Mouse (Mus musculus): Measurements from ENCODE around the gene Serpina1e.

Serpina1e gene

DNA sequence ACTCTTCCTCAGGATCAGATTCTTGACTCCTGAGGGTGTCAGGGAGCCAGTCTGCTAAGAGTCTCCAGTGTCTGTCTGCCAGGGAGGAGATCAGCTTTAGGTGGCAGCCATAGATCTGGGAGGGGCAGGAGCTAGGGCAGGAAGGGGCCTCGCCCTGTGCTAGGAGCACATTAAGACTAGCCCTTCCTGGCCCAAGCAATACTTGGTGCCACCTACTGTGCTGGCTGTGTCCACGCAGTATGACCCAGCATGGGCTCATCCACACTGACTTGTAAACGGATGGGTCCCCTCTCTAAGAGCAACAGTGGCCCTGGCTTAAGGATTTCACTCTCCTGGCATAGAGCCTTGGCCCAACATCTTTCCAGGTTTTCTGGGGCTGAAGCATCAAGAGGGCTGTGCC lies at the start of gene Serpina1e:
Serpina1e (minus strand) TSS at position 178 of the 400 bp plus-strand sequence.
- no peak for DNase-seq (ENCODE audit: low spot score)

DNA sequence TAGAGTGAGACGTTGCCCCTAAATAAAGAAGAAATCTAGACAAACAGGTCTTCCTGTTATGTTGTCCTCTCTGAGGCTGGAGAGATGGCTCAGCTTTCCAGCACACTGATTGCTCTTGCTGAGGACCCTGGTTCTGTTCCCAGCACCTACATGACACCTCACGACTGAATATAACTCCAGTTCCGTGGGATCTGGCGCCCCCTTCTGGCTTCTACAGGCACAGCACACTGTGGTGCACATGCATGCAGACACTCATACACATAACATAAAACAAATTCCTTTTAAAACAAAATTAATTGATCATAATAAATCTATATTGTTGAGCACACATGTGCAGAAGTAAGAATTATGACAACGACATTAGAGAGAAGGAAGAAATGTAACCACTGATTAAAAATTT lies 45.9 kb upstream of the Serpina1e start:
- DNase-seq (ENCODE audit: low spot score), result no peak

DNA sequence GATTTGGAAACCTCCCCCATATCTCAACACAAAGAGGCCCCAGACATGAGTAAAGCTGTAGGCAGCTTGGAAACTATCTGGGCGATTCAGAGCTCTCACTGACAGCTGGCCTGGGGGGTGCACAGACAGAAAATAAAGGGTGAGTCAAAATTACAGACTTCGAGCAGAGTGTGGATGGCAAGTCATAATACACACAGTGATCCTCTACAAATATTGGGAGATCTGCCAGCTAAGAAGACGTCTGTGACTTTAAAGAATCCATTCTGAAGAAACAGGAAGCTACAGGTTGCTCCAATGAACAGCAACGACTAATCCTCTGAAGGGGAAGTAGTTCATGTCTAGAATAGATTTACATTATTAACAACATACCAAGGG lies 44.5 kb upstream of the Serpina1e start:
- no peak for DNase-seq (ENCODE audit: low spot score)

DNA sequence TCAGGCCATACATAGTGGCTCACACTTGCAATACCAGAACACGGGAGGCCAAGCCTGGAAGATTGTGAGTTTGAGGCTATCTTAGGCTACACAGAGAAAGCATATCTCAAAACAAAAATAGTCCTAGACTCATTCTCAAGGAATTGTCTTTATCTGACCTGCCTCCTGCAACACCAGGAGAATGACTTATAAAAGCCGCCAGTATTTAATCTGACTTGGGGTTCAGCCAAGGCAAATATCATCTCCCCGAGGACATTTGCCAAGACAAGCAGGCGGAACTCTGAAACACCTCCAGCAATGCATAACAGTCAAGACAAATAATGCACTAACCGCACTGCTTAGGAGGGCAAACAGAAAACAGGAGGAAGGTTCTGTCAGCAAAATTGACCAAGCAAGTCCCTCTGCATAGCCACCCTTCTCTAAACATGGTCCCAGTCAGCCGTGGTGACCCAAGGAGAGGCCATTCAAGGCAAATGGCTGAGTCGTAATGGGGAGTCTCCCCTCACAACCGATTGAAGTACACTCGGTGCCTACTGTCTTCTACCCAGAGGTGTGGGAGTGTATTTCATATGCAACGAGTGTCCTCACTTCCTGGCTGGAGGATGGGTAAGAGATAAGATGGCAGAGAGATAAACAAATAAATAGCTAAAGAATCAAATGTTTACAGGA lies 43.9 kb upstream of the Serpina1e start:
- DNase-seq (ENCODE audit: low spot score), result no peak

DNA sequence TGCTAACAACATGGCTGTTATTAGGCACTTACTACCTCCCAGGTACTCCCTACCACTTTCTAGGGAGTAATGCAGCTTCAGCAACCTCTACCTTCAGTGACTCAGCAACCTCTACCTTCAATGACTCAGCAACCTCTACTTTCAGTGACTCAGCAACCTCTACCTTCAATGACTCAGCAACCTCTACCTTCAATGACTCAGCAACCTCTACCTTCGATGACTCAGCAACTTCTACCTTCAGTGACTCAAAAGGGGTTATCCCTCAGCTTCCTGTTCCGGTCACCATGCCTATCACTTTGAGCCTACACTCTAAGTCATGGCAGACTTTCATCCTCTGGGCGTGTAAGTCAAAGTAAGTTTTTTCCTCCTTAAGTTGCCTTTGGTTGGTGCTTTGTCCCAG lies 41.8 kb upstream of the Serpina1e start:
- DNase-seq (ENCODE audit: low spot score), result no peak

DNA sequence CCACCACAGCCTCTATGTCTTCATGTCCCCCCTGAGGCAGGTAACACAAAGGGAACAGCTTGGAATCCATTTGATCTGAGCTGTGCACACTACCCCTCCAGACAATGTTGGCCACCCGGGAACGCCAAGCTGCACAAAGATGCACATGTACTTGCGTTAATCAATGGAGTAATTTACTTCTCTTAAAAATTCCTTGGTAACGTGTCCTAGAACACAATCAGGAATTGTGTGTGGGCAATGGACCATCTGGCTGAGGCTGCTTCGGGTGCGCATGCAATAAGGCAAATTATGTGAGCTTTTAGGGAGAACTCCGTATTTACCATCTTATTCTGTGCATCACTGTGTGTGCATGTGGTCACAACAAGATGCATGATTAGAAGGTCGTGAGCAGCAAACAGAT lies 40.8 kb upstream of the Serpina1e start:
- no peak for DNase-seq (ENCODE audit: low spot score)

DNA sequence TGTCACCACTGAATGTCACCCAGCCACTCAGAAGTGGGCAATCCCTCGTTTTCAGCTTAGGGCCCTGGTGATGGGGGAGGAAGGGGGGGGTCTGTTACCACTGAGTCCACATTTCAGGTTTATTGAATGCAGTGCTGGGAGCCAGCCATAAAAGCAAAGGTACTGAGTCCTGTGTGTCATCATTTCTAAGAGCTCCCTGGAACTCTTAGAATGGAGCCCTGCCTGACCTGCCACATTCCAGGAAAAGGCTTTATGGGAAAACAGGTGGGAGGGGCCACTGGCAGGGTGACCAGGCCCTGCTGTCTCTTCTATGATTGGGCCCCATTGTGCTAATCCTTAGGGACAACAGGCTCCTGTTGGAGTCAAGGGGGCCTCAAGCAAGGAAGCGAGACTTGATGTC lies 37.7 kb upstream of the Serpina1e start:
- DNase-seq (ENCODE audit: low spot score), result no peak

DNA sequence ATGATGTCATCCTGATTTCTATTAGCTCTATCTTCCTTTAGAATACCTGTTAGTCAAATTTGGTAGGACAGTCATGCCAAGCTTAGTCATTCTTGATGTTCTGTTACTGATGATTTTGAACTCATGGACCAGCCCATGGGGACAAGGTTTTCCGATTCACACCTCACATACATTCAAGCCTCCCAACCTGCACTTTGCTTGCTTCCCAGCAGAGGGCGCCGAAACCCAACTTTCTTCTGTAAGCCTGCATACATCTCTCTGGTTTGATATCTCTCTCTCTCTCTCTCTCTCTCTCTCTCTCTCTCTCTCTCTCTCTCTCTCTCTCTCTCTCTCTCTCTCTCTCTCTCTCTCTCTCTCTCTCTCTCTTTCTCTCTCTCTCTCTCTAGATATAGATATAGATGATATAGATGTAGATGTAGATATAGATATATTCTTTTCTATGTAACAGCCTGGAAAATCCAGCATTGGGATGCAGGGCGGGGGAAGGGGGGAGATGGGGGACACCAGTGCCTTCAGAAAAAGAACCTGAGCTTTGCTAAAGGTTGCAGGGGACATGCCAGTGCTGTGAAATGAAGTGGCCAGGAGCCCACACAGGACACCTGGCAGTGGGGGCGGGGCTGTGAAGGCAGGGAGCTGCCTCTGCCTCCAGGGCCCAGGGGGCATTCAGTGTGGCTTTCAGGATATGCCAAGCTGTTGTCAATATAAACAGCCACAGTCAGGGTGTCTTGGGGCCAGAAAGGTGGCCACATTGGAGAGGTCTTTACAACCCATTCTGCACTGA lies 36.7 kb upstream of the Serpina1e start:
- peak; percentile 28 for DNase-seq (ENCODE audit: low spot score)

DNA sequence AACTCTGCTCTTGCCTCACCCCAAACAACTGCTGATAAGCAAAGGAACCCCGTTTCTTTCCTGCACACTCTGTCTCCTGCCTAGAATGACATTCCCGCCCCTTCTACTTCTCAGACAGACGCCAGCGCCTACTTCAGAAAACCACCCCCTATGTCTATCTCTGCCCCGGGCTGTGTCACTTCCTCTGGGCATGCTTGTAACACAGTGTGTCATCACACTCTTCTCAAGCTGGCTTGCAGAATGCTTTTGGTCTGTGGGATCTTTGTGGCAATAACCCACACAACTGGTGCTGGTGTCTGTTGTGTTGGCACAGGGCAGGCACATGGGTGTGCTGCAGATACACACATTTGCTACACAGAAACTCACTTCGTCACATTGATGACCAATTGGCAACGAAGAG lies 34.2 kb upstream of the Serpina1e start:
- no peak for DNase-seq (ENCODE audit: low spot score)

DNA sequence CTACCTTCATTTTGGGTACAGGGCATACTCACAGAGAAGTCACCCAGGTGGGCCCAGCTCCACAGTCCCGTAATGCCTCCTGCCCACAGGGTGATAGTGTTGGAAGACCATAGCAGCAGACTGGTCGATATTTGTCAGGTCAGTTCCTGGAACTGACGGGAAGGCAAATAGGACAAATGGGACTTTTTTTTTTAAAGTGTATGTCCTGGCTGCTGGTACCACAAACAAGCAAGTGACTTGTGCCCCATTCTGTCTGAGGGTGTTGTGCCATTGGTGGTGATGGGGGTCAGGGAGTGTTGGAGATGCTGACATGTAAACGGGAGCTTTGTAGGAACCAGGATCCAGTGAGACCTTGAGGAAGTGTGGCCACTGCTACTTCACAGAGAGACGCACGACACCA lies 31.1 kb upstream of the Serpina1e start, which contains the start of gene Serpina11:
Serpina11 (minus strand) TSS at position 101 of the 400 bp plus-strand sequence.
- no peak for DNase-seq (ENCODE audit: low spot score)

DNA sequence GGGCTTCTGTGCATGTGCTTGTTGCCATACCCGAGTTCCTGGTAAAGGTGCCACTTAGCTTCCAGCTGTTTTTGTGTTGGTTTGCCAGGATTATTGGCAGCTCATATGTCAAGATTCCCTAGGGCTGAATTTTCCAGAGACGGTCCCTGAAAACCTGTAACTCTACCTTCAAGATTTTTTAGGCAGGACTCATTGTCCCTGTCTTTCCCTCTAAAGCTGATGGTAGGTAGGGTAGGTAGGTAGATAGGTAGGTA lies 30.7 kb upstream of the Serpina1e start:
- DNase-seq (ENCODE audit: low spot score), result no peak

DNA sequence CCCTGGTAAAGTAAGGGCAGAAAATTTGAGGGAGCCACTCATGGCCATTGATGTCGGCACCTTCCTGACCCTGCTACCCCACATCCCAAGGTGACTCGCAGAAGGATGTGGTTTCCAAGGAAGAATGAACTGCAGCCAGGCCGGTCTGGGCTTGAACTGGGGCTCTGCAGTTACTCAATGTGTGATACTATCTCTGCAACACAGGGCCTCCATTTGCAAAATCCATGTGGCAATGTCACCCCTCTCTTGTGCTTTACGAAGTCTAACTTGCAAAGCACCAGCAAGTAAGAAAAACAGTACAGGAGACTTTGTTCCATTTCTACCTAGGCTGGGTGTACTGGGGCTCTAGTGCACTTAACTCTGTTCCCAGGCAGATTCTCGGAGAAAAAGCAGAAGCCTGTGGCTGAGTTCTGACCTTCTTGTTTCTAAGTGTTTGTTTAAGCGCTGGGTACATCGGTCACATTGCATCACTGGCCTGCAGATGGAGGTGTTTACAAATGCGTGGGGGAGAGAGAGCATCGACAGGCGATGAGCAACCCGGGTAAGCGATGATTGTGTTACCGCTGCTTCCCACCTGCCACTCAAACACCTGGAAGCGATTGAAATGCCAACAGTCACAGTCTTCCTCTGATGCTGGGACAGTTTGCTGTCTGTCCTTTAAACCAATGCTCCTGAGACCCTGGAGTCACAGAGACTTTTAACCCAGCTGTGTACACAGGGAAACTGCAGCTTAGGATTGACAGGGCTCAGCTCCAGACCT lies 30.2 kb upstream of the Serpina1e start:
- DNase-seq (ENCODE audit: low spot score), result no peak

DNA sequence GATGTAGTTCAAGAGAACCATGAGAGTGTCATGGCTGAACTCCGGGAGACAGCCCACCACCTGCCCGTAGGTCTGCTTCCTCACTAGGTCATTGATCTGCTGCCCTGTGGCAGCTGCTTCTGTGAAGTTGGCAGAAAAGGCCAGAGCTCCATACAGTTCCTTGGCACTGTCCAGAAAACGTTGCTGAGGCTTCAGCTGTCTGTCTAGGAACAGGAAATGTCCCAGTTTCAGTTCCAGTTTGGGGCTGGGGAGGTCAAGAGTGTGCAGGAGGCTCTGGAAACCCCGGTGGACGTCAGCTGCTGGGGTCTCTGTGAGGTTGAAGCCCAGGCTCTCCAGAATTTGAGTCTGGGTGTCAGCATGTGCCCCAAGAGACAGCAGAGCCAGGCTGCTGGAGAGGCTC lies 27.1 kb upstream of the Serpina1e start:
- no peak for DNase-seq (ENCODE audit: low spot score)

DNA sequence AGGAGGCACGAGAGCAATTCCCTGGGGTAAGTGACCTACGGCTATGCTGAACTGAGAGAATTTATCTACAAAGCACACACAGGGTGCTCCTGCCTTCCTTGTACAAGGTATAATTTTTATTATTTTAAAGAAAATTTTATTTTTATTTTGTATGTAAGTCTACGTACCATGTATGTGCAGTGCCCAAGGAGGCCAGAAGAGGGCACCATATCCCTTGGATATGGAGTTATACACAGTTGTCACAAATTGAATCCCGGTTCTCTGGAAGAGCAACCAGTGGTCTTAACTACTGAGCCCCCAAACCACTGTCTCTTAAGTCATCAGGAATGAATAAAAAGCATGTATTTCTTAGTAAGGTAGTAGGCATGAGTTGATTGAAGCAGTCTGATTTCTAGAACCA lies 26.2 kb upstream of the Serpina1e start:
- DNase-seq (ENCODE audit: low spot score), result no peak

DNA sequence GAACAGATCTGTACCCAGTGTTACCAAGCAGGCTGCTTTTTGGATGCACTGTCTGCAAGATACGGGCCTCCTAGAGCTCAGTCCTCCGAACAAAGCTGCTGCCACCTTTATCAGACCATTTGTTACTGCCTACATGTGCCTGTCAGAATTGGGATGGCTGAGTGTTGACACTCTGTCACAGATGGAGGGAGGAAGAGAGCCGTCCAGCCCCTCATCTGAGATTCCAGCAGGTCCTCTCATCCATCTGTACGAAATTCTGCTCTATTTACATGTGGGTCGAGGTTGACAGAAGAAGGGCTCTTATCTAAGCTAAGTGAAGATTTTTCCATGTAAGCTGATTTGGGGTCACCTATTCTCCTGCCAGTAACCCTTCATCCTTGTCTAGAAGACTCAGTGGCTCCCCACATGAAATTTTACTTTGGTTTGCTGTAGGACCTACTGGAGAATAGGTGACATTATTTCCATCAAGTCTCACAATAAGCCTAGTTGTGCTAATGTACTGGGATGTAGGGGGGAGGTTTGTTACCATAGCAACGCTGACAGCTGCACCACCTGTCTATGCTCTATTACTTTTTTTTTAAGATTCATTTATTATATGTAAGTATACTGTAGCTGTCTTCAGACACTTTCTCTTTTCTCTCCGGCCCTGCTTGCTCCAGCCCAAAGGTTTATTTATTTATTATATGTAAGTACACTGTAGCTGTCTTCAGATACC lies 23.0 kb upstream of the Serpina1e start:
- DNase-seq (ENCODE audit: low spot score), result no peak

DNA sequence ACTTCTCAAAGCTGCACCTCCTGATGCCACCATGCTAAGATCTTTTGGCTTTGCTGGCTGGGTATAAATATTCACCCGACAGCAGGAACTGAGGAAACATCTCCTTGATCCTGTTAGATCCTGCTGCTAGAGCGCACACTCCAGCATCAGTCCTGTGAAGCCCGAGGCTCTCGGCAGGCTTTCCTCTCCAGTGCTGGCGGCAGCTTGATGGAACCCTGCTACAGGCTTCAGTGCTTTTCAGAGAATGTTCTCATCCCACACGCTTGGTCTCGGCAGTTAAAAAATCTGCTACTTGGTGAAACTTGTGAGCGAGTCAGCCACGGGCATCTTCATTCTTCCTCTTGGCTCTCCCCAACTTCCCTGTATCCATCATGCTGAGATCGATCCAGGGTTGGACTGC lies 19.5 kb upstream of the Serpina1e start:
- no peak for DNase-seq (ENCODE audit: low spot score)

DNA sequence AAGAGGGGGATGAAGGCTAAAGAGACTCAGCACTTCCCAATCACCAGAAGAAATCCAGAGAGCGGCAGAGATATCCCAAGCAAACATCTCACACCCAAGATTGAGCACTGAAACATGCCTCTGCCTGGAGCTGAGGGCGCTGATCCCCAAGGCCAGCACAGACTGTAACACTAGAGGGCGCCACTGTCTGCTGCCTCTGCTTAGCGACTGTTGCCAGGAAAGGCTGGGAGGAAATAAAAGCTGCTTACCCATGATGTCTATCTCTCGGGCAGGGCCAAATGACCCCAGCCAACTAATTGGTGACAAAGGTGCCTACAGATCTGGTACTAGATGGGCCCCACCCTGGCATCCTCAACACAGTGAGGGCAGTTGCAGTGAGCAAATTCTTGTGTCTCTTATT lies 19.1 kb upstream of the Serpina1e start:
- no peak for DNase-seq (ENCODE audit: low spot score)

DNA sequence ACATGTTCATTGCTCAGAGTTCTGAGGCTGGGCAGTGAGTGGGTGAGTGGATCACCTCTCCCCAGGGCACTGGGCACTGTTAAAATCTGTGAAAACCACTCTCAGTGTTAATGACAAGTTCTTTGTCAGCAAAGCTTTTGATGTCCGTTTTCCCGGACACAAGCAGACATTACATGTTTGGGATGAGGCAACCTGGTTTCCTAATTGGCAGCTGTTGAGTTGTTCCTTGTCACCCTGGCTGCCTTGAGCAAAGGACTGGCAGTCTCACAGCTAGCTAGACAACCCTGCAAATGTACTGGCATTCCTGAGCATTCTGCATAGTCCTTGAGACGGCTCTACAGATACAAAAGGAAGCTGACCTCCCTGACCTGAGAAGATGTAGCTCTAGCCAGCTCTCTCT lies 18.3 kb upstream of the Serpina1e start:
- no peak for DNase-seq (ENCODE audit: low spot score)

DNA sequence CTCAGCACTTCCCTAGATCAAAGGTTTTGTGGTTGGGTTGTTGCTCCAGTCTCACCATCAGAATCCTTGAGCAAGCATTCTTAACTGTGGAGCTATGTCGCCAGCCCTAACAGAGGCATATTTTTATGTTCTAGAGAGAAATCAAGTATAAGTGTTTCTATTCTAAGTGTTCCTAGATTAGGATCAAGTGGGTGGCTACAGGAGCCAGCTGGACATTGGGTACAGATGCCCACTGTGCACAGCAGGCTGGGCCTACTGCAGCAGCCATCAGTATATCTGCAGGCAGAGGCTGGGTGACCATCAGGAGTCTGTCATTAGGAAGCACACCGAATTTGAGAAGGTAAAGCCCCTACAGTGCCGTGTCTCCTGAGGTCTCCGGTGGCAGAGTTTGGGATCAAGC lies 12.3 kb upstream of the Serpina1e start:
- DNase-seq (ENCODE audit: low spot score), result no peak

DNA sequence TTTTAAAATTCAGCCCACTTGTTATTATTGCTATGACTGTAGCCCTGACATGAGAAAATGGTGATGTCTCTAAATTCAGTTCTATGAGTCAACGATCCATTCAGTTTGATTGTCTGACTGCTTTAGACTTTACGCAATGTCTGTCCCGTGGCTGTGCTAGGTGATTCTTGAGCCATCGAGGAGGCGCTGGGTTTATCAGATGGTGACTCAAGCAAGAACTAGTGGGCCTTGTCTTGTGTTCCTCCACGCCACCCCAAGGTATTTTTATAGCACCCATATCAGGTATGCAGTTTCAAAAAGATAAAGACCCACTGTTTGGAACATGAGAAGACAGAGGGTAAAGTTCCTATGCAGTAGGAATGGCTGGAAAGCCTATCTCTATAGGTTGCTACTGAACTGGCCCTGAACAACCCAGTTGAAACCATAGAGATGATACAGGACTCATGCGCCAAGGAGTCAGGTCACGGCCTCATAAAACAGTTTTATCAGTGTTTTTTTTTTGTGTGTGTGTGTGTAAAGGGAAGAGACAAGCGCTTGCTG lies 10.9 kb upstream of the Serpina1e start:
- no peak for DNase-seq (ENCODE audit: low spot score)

DNA sequence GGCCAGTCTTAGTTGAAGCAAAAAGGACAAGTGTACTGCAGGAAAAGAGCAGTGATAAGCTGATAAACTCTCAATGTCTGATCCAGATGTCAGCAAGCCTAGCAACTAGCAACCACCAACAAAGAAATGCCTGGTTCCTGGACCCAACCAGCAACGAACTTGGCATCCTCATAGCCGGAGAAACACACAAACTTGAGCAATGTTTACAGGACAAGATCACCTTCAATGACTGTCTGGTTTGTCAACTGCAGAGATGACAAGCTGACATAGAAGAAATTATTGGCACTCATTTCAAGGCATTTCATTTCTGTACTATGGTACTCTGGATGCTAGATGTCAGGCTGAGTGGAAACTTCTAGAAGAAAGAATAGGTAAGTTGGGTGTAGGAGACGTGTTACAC lies 8.0 kb upstream of the Serpina1e start:
- DNase-seq (ENCODE audit: low spot score), result no peak

DNA sequence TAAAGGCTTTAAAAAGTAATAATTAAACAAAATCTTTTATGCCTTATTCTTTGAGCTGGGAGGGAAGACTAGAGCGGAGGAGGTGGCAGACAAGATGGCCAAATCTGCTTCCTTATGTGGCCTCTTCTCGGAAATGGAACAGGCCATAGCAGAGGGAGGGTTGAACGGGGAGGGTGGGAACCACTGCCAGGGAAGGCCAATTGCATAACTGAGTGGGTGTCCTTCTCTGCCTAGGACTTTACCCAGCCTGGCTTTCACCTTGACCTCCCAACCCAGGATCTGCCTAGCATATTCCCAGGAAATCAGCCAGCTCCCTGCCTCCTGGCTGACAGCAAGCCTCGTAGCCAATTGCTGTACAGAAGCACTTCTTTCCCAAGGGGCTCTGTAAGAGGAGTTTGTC lies 4.5 kb upstream of the Serpina1e start:
- DNase-seq (ENCODE audit: low spot score), result no peak

All from c-Kit-positive CD71-positive TER-119-positive erythroid progenitor cells, embryonic 14.5 days (primary cell).